Mouse (Mus musculus) heart, adult 8-10 months (tissue): ENCODE results near the gene Crisp2. TPM values are rescaled to one million over a fixed set of nuclear protein-coding genes. Genes with fewer than 3 reads are reported as not detected.

Experiments
- DNase-seq: peaks from one replicate; pipeline ENCODE4 v3.0.0; 2022; ENCODE audit warnings: low spot score
- total RNA-seq, 4 experiments: library from RNA; stranded (reverse); gene quantifications; 2 replicates each; pipeline ENCODE4 v1.2.4; 2022

Gene Crisp2
- total RNA-seq, 4 experiments from 2014 or later, result not detected

DNA sequence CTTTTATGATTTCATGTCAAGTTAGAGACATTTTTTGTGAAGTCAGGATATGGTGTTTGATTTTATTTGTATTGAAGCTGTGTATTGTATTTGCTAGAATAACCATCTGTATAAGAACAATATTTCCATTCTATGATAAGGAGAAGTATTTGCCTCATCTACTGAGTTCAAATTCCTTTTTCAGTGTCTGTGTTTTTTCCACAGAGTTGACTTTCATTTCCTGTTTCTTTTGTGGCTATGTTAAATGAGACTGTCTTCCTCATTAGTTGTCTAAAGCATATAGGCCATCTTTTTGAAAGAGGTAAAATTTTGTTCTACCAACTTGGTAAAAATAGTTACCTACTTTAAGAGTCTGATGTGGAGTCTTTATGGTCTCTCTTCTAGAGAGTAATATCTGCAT is 90.5 kb downstream of the Crisp2 start:
- no peak for DNase-seq

Other genes starting within 250 kb of the Crisp2 start
- gene Esp6, start 245.5 kb downstream of the Crisp2 start, total RNA-seq, result not detected
- gene Esp4, start 208.4 kb downstream of the Crisp2 start, total RNA-seq, result not detected
- gene Esp3, start 174.9 kb downstream of the Crisp2 start, total RNA-seq, result not detected
- gene Esp1, start 79.9 kb downstream of the Crisp2 start, total RNA-seq, result not detected
- under 1 TPM in 1 of 4 experiments, not detected in 3; 0.23 TPM for gene Rhag, start 4.1 kb upstream of the Crisp2 start, total RNA-seq
- gene 9130008F23Rik, start 73.6 kb upstream of the Crisp2 start, total RNA-seq, result under 1 TPM in 3 of 4 experiments, not detected in 1; 0.25 to 0.84 (median 0.41) TPM
- gene Glyatl3, start 107.3 kb upstream of the Crisp2 start, total RNA-seq, result not detected
- 100 to 1,000 TPM; 171 to 198 (median 185) TPM for gene Mut, start 127.7 kb upstream of the Crisp2 start, total RNA-seq
- 1 to 10 TPM; 5.2 to 7.0 (median 6.3) TPM for gene Cenpq, start 128.0 kb upstream of the Crisp2 start, total RNA-seq